Mouse (Mus musculus): Measurements from ENCODE around the gene Med25. TPM values are rescaled to one million over a fixed set of nuclear protein-coding genes. Genes with fewer than 3 reads are reported as not detected.
"Not testable (repeated sequence)": the region's sequence is repeated elsewhere in the genome, so short reads cannot be mapped to it uniquely, and the experiment has no call there.

The Med25 gene
- total RNA-seq, 2 experiments from 2014 or later = 54.0 to 57.5 TPM

GRCm38 (mm10) chr7:44895206-44895592, 2.7 kb upstream of the Med25 start:
- no peak for DNase-seq
- intact Hi-C loops (cut with DNase I) = no loop called here

DNA sequence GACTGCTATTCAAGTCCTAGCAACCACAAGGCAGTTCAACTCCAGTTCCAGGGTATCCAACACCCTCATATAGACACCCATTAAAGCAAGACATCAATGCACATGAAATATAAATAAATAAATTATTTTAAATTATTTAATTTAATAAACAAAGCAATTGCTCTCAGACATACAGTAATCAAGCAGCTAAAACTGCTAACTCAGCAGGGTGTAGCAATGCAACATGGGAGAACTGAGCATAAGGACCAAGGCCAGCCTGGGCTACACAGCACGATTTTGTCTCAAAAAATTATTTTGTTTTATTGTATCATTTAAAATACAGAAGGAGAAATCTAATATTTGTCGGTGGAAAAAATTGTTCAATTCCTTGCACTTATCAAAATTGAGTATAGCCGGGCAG, 1.7 kb upstream of the Med25 start:
- DNase-seq = no peak
- intact Hi-C loops (cut with DNase I) = no loop called here

GRCm38 (mm10) chr7:44893197-44893596, 685 bp upstream of the Med25 start:
- intact Hi-C loops (cut with DNase I) = no loop called here
- no peak for DNase-seq

DNA sequence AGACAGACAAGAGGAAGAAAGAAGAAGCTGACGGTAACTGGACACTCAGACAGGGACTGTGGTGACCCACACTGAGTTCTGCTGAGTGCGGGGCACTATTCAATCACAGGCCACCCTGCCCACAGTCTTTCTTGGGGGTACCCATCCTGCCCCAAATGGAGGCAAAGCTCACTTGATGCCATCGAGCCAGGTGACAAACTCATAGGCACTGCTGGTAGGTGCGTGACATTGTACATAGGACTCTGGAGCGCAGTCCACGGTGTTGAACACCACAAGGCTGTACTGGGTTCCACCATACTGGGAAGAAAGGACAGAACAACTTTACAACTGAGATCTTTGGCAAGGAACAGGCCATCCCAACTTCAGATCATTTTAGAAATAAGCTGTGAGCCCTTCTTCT, 901 bp downstream of the Med25 start:
- intact Hi-C loops (cut with DNase I) = no loop called here
- no peak for DNase-seq

DNA sequence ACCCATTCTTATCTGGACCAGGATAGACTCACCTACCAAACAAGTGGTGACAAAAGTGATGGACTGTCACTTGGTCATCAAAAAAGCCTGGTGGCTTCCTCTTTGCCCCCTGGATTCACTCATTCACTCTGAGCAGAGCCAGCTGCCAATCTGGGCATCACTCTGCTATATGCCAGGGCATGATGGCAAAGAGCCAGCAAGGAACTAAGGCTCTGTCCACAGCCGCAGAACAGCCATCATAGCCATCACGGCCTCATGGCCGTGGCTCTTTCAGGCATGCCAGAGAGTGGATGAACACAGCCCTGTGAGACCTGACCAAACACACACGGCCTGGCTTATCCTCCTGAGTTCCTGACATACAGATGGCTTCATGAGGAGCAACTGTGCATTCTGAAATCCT, 1.8 kb downstream of the Med25 start:
- DNase-seq = no peak
- intact Hi-C loops (cut with DNase I) = no loop called here

DNA sequence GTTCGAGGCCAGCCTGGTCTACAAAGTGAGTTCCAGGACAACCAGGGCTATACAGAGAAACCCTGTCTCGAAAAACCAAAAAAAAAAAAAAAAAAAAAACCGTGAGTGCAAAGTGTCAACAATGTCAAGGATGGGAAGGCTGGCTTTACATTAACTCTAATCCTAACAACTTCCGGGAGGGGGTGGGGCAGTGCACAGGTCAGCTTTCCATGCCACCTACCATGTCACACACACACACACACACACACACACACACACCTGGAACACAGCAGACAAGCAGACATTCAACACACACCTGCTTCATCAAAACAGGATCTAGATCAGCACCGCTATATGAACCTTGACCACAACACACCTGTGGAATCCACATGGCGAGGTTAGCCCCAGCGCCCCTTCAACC, 2.3 kb downstream of the Med25 start:
- intact Hi-C loops (cut with DNase I) = no loop called here
- DNase-seq = no peak

DNA sequence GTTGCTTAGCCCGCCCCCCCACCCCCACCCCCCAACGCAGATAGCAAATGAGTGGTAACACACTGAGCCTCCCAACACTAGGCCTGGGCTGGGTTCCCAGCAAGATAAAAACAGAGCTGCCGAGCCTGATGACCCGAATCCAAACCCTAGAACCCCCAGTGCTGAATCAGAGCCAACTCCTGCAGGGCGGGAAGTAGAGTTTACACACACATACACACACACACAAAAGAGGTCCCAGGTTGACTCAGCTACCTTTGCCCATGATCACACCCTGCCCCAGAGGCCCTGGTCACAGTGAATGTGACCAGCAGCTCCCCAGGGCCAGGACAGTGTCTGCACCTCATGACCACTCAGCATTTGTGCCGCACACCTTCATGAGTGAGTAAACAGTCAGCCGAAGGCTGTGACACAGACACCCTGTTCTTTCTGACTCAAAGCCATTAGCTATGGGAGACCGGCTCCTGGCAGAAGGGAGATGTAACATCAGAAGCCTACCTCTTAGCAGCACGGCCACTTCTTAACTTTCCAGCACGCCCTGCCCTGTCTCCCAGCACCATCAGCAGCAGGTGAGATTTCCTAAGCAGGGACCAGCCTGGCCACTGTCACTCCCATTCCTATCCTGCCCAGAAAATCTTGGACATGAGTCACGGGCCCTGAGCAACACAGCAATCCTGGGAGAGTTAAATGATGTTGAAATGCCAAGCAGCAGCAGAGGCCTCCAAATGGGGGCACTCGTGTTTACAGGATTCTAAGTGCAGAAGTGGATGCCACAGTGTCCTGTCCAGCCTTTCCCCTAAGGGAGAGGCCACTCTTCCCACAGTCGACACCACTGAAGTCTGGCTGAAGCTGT, 4.0 kb downstream of the Med25 start:
- intact Hi-C loops (cut with DNase I) = no loop called here
- no peak for DNase-seq

GRCm38 (mm10) chr7:44886964-44887363, 5.5 kb downstream of the Med25 start:
- intact Hi-C loops (cut with DNase I) = no loop called here
- no peak for DNase-seq

GRCm38 (mm10) chr7:44884637-44885036, 7.9 kb downstream of the Med25 start:
- intact Hi-C loops (cut with DNase I) = no loop called here
- no peak for DNase-seq

GRCm38 (mm10) chr7:44883036-44883435, 9.5 kb downstream of the Med25 start:
- intact Hi-C loops (cut with DNase I) = no loop called here
- no peak for DNase-seq

DNA sequence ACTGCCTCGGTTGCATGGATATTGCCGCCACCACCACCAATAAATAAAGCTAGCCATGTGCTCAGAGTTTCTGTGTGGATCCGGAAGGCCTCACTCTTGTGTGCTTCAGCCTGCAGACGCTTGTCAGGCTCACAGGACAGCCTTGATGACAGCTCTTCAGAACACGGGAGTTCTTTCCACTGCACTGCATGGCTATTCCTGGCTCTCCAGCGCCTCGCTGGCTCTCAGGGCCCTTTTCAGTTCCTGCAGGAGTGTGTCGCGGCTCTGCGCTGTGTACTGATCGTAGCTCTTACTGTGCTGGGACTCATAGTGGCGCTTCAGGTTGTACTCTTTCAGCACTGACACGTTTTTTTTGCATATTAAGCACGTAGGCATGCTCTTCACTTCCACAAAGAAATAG, 14.7 kb downstream of the Med25 start:
- intact Hi-C loops (cut with DNase I) = no loop called here
- no peak for DNase-seq

DNA sequence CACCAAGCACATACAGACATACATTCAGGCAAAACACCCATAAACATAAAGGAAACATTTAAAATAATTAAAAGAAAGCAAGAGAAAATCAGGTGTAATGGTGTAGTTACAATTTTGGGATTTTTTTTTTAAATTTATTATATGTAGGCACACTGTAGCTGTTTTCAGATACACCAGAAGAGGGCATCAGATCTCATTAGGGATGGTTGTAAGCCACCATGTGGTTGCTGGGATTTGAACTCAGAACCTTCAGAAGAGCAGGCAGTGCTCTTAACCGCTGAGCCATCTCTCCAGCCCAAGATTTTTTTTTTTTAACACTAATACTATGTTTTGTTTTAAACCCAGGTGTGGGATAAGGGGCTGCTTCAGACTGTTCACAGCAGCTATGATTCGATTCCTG, 20.7 kb downstream of the Med25 start:
- DNase-seq; intact Hi-C loops (cut with DNase I): not testable (repeated sequence)

DNA sequence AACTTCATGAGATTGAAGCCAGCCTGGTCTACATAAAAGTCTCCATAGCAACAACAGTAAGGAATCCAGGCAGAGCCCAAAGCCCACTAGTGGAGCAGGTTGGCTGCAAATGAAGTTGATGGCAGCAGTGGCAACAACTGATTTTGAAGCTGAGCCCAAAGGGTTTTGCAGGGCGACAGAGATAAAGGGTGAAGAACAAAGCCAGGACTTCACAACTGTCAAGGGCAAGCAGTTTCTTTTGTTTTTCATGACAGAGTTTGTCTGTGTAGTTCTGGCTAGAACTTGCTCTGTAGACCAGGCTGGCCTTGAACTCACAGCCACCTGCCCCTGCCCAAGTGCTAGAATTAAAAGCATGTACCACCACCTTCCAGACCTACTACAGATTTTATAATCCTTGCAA, 21.3 kb downstream of the Med25 start:
- no peak for DNase-seq
- intact Hi-C loops (cut with DNase I) = no loop called here

DNA sequence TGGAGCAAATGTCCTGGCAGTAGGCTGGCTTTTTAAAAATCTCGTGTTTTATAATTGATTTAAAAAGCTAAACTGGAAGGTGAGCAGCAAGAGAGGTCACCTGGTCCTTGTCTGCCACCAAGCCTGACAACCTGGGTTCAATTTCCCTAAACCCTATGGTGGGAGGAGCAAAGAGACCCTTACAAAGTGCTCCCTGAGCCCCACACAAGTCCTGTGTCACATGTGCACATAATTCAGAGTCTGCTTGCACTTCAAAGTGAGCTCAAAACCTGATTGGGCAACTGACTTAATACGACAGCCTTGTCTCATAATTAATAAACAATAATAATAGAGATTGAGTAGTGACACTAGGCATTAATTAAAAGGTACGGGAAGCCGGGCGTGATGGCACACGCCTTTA, 21.9 kb downstream of the Med25 start:
- no peak for DNase-seq
- intact Hi-C loops (cut with DNase I) = no loop called here

GRCm38 (mm10) chr7:44869697-44870528, 22.6 kb downstream of the Med25 start, which contains the start of gene Ptov1:
Gene Ptov1, minus strand, starts transcription at chr7:44869788.
- DNase-seq = peak; percentile 88
- intact Hi-C loops (cut with DNase I) = no loop called here

GRCm38 (mm10) chr7:44868919-44869696, 23.4 kb downstream of the Med25 start:
- intact Hi-C loops (cut with DNase I) = no loop called here
- peak; percentile 63 to 71 for DNase-seq

DNA sequence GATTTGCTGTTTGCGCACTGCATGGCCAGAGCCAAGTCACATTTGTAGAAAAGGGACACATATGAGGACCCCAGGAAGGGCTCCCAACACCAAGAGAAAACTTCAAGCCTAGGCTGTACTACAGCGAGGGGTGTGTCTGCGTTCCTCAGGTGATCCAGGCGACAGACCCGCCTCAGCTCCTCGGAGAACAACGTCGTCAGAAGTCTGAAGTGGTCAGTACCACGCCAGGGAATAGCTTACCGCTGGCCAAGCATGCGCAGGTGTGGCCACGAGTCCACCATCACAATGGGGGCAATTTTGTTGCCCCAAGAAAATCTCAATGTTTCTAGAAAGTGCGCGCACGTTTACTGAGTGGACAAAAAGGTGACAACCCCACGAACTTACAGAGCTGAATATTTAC, 24.0 kb downstream of the Med25 start:
- intact Hi-C loops (cut with DNase I) = no loop called here
- no peak for DNase-seq

DNA sequence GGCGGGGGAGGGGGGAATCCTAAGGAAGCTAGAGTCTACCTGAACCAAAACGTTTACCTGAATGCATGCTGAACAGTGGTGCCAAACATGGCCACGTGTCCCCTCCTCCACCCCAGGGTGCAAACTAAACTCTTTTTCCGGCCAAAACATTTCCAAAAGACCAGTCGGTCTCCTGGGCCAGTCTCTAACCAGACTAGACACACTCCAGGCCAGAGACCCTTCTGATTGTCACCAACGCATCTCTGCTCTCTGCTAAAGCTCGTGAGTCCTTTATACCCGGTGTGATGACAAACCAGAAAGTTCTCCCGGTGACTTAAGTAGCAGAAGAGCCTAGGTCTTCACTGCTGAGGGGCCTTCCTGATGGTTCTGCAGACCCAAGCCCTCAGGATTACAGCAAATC, 24.7 kb downstream of the Med25 start:
- no peak for DNase-seq
- intact Hi-C loops (cut with DNase I) = no loop called here

GRCm38 (mm10) chr7:44867010-44867702, 25.4 kb downstream of the Med25 start:
- intact Hi-C loops (cut with DNase I) = no loop called here
- no peak for DNase-seq

GRCm38 (mm10) chr7:44866276-44867009, 26.1 kb downstream of the Med25 start:
- intact Hi-C loops (cut with DNase I) = no loop called here
- DNase-seq = no peak
